11 mouse cellular contexts compared by ENCODE assay signal in genomic region chr4:118239960-118240689, GRCm38 (mm10). TPM values are rescaled to one million over a fixed set of nuclear protein-coding genes. Genes with fewer than 3 reads are reported as not detected.
DNase-seq lines count a peak whose midpoint lies in the region; ATAC-seq lines count a peak whose summit lies in the region.
"Had no signal": no experiment of that assay in that cellular context is flagged by ENCODE, and none has a peak within 500 bp of the region (broad histone marks: within the 10 kb centered on the region; RNA-seq: fewer than 3 reads in every experiment).

No protein-coding gene starts in this region.

- H3K27me3 ChIP-seq in kidney, embryonic 15.5 days = no peaks in the 10 kb centered on the region
- H3K27me3 ChIP-seq in liver, embryonic 12.5 days (replicated peaks) = no peaks in the 10 kb centered on the region

- H3K4me2 ChIP-seq in kidney, embryonic 15.5 days = no peak overlapping the region
- 0 out of 2 replicates have a peak overlapping the region, but pooled peaks have one; percentile 4 for H3K4me2 ChIP-seq in liver, embryonic 12.5 days
- H3K4me2 ChIP-seq: midbrain, embryonic 11.5 days had no signal

- peaks cover 56% of the 10 kb centered on the region for H3K4me1 ChIP-seq in kidney, embryonic 15.5 days
- H3K4me1 ChIP-seq in liver, embryonic 12.5 days = 0 out of 2 replicates have a peak, but pooled peaks cover under 1% of the 10 kb centered on the region

- H3K9me3 ChIP-seq in kidney, embryonic 15.5 days (replicated peaks) = no peaks in the 10 kb centered on the region
- H3K9me3 ChIP-seq in liver, embryonic 12.5 days (replicated peaks) = no peaks in the 10 kb centered on the region
- H3K9me3 ChIP-seq: heart, embryonic 10.5 days had no signal

- 65% methylated on average over 16 of the region's 16 CpGs for WGBS in kidney, embryonic 15.5 days
- 69% methylated on average over 15 of the region's 16 CpGs for WGBS in liver, embryonic 12.5 days (ENCODE audit: insufficient replicate concordance)

- H3K4me3 ChIP-seq in kidney, embryonic 15.5 days (replicated peaks) = no peak overlapping the region
- no peak overlapping the region for H3K4me3 ChIP-seq in liver, embryonic 12.5 days
- H3K4me3 ChIP-seq: heart, embryonic 10.5 days had no signal

- peak overlapping the region; percentile 76 for H3K27ac ChIP-seq in kidney, embryonic 15.5 days
- H3K27ac ChIP-seq in liver, embryonic 12.5 days = no peak overlapping the region
- H3K27ac ChIP-seq: heart, embryonic 10.5 days had no signal

- DNase-seq in testis, postnatal 14 days (ENCODE audit: low spot score) = peak; percentile 51
- DNase-seq in testis, postnatal 10 days (ENCODE audit: low spot score) = no peak
- peak; percentile 88 for DNase-seq in yolk sac, embryonic 10.5 days (ENCODE audit: low spot score)
- DNase-seq in adrenal gland, adult 18-20 months (ENCODE audit: low spot score in 2 of 2) = no peak
- DNase-seq in gastrocnemius, postnatal 25 days = no peak
- DNase-seq: adrenal gland, postnatal 10 days; thymus, postnatal 25 days had no signal

- peak; percentile 69 for ATAC-seq in kidney, embryonic 15.5 days (replicated peaks; ENCODE audit: low FRiP score)
- ATAC-seq in liver, embryonic 12.5 days = peak; percentile 60

- H3K9ac ChIP-seq in kidney, embryonic 15.5 days = no peak overlapping the region
- no peak overlapping the region for H3K9ac ChIP-seq in liver, embryonic 12.5 days

- peaks cover 62% of the 10 kb centered on the region for H3K36me3 ChIP-seq in kidney, embryonic 15.5 days
- peaks cover 36% of the 10 kb centered on the region for H3K36me3 ChIP-seq in liver, embryonic 12.5 days

RNA-seq across cellular contexts. Expression of gene Ptprf, which starts 51.1 kb away (rescaled TPM):
- 64.2 and 64.4 TPM in 2 replicates for polyA plus RNA-seq in kidney, embryonic 15.5 days (2015; fragmentation: Nextera tagmentation; extraction: Ambion mirVana)
- polyA plus RNA-seq in liver, embryonic 12.5 days (2016; fragmentation: Nextera tagmentation; extraction: Ambion mirVana) = 18.1 and 19.3 TPM in 2 replicates
- total RNA-seq in adrenal gland, adult 18-20 months (2021) = 10 to 100 TPM; 42.5 to 43.1 TPM
- total RNA-seq in gastrocnemius, postnatal 25 days (2021) = 1 to 10 TPM; 3.7 to 4.8 TPM

Comparison
In these comparisons a context has a peak if more than half of its experiments do, and no peak if none do; other contexts are left out.
1. DNase-seq: peak in testis, postnatal 14 days (single experiment) and yolk sac, embryonic 10.5 days (single experiment); none in testis, postnatal 10 days (single experiment), adrenal gland, adult 18-20 months (0 of 2) and gastrocnemius, postnatal 25 days (single experiment).
2. RNA of gene Ptprf, which starts 51.1 kb away (total RNA-seq): 42.5 to 43.1 TPM in adrenal gland, adult 18-20 months; 3.7 to 4.8 TPM in gastrocnemius, postnatal 25 days; every median in the first group is over 4 times any median in the second.